Mouse (Mus musculus): Measurements from ENCODE around the gene Rhno1. TPM values are rescaled to one million over a fixed set of nuclear protein-coding genes. Genes with fewer than 3 reads are reported as not detected.

Rhno1 gene
- polyA plus RNA-seq, 1 experiment from 2014 or later: 124 TPM

DNA sequence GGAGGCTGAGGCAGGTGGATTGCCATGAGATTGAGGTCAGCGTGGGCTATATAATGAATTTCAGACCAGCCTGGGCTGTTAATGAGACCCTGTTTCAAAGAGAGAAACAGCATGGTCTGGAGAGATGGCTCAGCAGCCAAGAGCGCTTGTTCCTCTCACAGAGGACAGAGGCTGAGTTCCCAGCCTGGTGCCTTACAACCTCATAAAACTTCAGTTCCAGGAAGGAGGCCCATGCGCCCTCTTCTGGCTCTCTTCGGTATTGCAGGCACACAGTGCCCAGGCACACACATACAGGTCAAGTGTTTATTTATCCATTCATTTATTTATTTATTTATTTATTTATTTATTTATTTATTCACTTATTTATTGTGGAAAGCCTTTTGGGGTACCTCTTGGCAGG lies 54.4 kb downstream of the Rhno1 start:
- Histone ChIP-seq H3K4me1 (replicated peaks; ENCODE audit: control insufficient read depth, insufficient read depth, low read length) (no peaks in the 10 kb centered on the region), H3K9ac (replicated peaks; ENCODE audit: low read depth, low read length) (no peak overlapping the region), H3K4me3 (replicated peaks; ENCODE audit: low read length) (no peak overlapping the region), H3K4me2 (ENCODE audit: low read length) (no peak overlapping the region), H3K27me3 (replicated peaks; ENCODE audit: control insufficient read depth, insufficient read depth, low read length) (no peaks in the 10 kb centered on the region), H3K9me3 (ENCODE audit: control insufficient read depth, low read length) (no peaks in the 10 kb centered on the region), H3K36me3 (ENCODE audit: control insufficient read depth, insufficient read depth) (no peaks in the 10 kb centered on the region), H3K27ac (ENCODE audit: low read length) (no peak overlapping the region)
- peak; percentile 71 for ATAC-seq
- 26% methylated on average over 4 of the region's 4 CpGs for WGBS

Other genes starting within 250 kb of the Rhno1 start
- gene Tspan9, start 219.3 kb downstream of the Rhno1 start, polyA plus RNA-seq (2015; fragmentation: Nextera tagmentation; extraction: Ambion mirVana): 56.6 and 57.4 TPM in 2 replicates
- 0.47 and 0.52 TPM in 2 replicates for gene Tead4, start 62.1 kb downstream of the Rhno1 start, polyA plus RNA-seq (2015; fragmentation: Nextera tagmentation; extraction: Ambion mirVana)
- 13.2 and 17.3 TPM in 2 replicates for gene Tulp3, start 7.1 kb downstream of the Rhno1 start, polyA plus RNA-seq (2015; fragmentation: Nextera tagmentation; extraction: Ambion mirVana)
- 19.9 and 21.8 TPM in 2 replicates for gene Foxm1, start 56 bp upstream of the Rhno1 start, polyA plus RNA-seq (2015; fragmentation: Nextera tagmentation; extraction: Ambion mirVana)
- 0.45 and 0.85 TPM in 2 replicates for gene Tex52, start 12.5 kb upstream of the Rhno1 start, polyA plus RNA-seq (2015; fragmentation: Nextera tagmentation; extraction: Ambion mirVana)
- not detected in 2 replicates for gene Gm44596, start 12.6 kb upstream of the Rhno1 start, polyA plus RNA-seq (2015; fragmentation: Nextera tagmentation; extraction: Ambion mirVana)
- gene Nrip2, start 36.4 kb upstream of the Rhno1 start, polyA plus RNA-seq (2015; fragmentation: Nextera tagmentation; extraction: Ambion mirVana): 5.5 and 8.3 TPM in 2 replicates
- gene Itfg2, start 62.0 kb upstream of the Rhno1 start, polyA plus RNA-seq (2015; fragmentation: Nextera tagmentation; extraction: Ambion mirVana): 37.7 and 43.0 TPM in 2 replicates
- gene Fkbp4, start 75.8 kb upstream of the Rhno1 start, polyA plus RNA-seq (2015; fragmentation: Nextera tagmentation; extraction: Ambion mirVana): 428 TPM in 2 replicates
- not detected in 2 replicates for gene Pzp, start 163.8 kb upstream of the Rhno1 start, polyA plus RNA-seq (2015; fragmentation: Nextera tagmentation; extraction: Ambion mirVana)
- gene A2ml1, start 218.7 kb upstream of the Rhno1 start, polyA plus RNA-seq (2015; fragmentation: Nextera tagmentation; extraction: Ambion mirVana): 3.4 and 3.9 TPM in 2 replicates